Mouse (Mus musculus) heart, postnatal 4 days (tissue): ENCODE results near the gene Antxrl. TPM values are rescaled to one million over a fixed set of nuclear protein-coding genes. Genes with fewer than 3 reads are reported as not detected.

ENCODE experiments used
- DNase-seq: peaks from one replicate; pipeline ENCODE4 v3.0.0; 2021
- total RNA-seq, 2 experiments: library from RNA; stranded (reverse); gene quantifications; 2 replicates each; pipeline ENCODE4 v1.2.3; 2021

Gene Antxrl
- total RNA-seq = not detected

DNA sequence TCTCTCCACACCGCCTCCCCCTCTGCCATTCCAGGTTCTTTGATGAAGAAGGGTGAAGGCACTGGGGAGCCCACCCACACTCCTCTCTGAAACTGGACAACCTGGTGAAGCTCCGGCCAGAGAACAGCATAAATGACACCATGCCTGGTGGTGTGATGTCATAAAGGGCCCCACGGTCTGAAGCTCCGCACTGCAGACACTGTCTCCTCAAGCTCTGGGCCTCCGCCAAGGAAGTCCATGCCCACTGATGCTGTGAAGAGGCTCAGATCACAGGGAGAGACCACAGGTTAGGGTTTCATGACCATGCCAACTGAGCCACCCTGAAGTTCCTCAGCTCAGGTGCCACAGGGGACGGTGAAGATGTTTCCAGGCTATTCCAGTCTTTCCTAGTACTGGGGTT is at the start of gene Antxrl:
Gene Antxrl, plus strand, starts transcription at position 192 of the 400 bp plus-strand sequence.
- no peak for DNase-seq

DNA sequence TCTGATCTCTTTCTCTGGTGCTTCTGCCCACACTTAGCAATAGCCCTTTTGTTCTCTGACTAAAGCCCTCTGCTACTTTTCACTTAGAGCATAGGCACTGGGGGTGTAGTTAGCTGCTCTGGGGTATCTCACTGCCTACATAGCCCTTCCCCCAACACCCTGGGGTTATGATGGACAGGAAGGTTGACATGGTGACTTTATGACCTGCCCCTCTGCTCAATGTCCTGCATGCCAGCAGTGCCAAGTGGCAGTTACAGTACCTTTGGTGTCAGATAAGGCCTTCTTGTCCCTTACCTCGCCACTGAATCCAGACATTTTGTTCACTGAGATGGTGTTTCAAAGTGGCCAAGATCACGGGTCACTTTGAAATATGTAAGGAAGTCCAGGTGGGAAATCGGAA is 37.4 kb upstream of the Antxrl start, which contains the start of gene Gm30083:
Gene Gm30083, minus strand, starts transcription at position 120 of the 400 bp plus-strand sequence.
- DNase-seq = no peak

DNA sequence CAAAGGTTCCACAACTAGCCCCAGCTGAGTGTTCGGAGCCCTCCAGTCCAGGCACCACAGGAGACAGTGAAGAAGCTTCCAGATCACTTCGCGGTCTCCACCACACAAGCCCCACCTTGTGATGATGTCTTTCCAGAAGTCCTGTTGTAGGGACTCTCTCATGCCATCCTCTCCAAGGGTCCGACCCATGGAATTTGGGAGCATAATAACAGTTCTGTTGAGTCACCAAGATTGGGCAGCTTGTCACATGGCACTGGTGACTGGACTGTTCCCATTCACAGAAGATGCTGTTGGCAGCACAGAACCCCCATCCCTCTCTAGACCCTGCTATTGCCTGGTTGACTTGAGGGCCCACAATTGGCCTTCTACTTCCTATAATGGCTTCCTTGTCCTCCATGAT is 36.1 kb upstream of the Antxrl start, which contains the start of gene Gm5460:
Gene Gm5460, plus strand, starts transcription at position 378 of the 400 bp plus-strand sequence.
- DNase-seq = no peak

DNA sequence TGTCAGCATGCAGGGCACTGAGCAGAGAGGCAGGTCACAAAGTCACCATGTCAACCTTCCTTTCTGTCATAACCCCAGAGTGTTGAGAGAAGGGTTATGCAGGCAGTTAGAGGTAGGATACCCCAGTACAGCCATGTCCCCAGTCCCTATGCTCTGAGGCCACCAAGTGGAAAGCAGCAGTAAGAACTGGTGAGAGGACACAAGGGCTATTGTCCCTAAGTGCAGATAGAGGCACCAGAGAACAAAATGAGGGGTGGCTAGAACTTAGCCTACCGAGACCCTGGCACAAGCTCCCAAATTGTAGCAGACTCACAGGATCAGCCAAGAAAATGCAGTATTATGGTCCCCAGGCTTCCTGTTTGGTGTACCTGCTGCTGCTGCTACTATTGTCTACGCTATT is 35.6 kb upstream of the Antxrl start:
- DNase-seq = no peak

DNA sequence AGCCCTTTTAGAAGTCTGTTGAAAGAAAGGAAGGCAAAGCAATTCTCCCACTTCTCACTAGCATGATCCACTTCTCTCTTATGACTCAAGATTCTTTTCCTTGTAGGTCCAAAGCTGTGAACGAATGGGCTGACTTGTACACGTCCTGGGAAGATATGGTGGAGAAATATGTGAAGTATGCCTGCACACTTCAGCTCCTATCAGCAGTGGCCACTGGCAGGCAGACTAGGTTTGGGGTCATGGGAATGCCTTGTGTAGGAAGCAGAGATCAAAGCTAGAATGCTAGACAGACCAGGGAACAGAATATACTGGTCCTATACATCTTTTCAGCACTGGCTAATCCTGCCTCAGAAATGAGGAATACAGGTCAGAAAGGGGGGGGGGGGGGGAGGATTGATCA is 25.8 kb upstream of the Antxrl start:
- DNase-seq = no peak

DNA sequence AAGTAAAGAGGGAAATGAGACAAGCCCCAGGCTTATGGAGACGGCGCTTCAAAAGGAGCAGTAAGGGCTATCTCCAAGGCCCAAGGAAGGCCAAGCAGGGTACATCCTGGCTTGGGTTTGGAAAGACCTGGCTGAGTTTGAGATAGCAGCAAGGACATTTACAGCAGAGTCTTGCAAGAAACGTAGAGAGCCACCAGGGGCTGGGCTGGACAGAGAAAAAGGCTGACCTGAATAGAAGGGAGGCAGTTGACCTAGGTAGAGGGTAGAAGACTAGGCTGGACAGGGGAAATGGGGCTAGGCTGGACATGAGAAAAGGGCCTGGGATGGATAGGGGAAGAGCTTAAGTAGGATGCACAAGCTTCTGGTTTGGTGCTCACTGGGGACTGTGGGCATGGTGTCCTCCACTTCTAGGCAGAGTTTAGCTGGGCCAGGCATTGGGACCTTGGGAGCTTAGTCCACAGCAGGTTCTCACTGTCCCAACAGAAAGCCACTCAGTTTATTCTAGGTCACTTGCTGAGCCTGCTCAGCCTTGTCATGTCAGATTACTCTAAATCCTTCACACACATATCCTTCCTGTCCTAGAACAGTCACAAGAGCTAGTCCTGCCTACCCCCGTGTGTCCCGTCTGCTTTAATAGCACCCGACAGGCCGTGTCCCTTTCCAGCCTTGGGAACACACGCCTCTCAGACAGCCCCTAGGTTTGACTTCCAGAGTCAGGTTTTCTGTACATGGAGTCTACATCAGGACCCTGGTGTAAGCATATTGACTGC is 18.5 kb upstream of the Antxrl start:
- DNase-seq = no peak

DNA sequence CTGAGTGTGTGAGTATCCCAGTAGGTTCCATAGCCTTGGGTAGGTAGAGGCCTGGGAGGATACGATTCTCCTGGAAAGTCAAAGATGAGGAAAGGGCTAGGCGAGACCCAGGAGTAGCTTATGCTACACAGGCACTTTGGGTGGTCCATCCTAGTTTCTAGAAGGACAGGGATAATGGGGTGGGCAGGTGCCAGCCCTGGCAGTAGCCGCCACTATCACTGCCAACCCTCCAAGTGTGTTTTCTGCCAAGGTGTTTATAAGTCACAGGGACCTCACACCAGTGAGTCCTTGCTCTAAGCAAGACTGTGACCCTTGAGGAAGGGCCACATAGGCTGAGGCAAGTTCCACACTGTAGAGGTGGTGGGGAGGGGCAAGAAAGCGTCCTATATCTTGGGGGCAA is 11.3 kb upstream of the Antxrl start:
- DNase-seq = no peak

DNA sequence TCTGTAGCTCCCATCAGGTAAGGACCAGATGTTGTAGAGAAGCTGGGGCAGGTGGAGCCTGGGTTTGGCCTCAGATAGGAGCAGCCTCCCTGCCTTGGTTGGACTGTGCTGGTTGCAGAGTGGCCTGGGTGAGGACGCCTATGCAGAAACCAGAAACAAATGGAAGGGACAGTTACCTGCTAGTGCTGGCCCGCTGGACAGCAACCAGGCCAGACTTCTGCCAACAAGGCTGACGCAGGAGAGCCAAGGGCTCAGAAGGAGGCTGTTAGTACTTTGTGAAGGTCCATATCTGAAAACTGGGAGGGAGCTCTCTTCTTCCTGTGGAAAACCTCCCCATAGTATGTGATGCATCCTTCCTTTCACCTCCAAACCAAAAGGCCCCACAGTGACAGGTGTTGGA is 9.2 kb upstream of the Antxrl start:
- no peak for DNase-seq

DNA sequence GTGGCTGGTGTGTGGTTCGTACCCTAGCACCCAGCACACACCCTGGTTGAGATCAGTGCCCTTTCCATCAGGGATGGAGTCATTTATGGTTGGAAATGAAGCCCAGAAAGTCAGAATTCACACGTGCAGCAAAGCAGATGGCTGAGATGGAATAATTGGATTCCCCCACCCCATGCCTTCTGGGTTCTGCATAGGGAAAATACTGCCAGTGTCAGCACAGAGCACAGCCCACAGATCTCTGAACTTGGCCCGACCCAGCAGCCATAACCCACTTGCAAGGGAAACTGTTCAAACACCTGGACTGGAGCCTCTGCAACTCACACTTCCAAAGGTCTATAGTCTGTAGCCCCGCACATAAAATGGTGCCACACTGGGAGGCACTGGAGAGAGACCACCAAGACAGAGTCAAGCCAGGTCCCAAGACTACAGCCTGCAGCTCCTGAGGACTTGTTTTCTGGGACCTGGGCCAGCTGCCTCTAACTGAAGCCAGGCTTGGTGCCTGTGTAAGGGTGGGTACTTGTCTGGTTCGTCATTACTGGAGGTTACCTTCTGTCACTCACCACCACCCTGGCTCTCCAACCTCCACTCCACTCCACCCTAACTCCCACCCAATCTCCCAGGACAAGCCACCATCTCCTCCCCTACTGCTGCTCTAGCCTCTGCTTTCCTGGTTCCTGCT is 2.3 kb upstream of the Antxrl start:
- no peak for DNase-seq

DNA sequence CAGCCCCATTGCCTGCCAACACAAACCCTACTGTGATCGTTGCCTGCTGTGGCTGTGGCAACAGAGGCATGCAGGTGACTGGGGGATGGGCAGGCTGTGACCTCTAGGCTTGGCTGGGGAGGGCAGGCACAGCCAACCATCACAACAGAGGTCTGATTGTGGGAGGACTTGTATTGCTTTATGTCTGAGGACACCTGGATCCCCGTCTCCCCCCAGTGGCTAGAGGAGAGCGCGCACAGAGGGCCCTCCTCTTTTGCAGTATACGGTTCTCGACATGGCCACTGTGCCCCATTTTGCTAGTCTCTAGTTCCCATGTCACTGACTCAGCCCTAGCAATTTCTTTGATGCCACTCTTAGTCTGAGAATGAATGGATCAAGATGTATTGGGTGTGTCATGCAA is 19.2 kb downstream of the Antxrl start:
- DNase-seq = no peak

DNA sequence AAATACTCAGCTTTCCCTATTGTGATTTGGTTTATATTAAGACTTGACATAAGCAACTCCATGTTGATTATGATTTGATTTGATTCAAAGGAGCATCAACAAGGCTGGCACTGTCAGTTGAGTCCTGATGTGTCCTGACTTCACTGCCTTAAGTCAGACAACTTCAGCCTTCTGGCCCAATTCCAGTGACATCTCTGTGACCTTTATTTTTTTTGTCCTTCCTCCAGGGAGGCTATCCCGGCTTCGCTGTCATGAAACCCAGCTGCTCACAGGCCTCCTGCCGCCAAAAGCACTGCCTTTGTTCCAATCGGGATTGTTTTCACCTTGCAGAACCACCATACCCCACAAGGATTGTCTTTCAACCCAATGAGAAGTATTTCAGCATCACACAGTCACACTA is 22.8 kb downstream of the Antxrl start:
- peak; percentile 14 for DNase-seq

DNA sequence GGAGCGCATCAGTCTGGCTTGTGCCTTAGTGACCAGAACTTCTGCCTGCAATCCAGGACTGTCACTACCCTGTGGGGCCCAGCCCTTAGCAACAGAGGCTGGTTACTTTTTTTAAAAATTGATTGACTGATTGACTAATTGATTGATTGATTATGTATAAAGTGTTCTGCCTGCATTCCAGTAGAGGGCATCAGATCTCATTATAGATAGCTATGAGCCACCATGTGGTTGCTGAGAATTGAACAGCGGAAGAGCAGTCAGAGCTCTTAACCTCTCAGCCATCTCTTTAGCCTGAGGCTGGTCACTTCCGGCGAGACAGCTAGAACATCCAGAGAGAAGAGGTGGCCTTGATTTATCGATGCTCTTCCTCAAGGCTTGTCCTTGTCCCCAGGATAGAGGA is 24.7 kb downstream of the Antxrl start:
- DNase-seq = no peak

DNA sequence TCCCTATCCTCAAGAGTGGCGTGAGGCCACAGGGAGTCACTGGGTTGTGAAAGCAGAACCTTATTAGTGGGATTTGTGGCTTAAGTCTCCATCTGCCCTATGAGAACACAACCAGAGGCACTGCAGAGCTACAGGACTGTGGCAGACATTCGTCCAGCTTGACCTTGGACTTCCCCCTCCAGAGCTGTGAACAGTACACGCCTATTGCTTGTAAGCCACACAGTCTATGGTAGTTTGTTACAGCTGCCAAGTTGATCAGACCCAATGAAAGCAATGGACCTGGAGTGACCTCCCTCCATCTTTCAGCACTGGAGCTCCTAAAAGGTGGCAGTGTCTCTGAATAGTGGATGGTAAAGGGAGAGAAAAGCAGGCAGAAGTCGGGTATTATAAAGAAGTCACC is 25.8 kb downstream of the Antxrl start:
- DNase-seq = no peak

DNA sequence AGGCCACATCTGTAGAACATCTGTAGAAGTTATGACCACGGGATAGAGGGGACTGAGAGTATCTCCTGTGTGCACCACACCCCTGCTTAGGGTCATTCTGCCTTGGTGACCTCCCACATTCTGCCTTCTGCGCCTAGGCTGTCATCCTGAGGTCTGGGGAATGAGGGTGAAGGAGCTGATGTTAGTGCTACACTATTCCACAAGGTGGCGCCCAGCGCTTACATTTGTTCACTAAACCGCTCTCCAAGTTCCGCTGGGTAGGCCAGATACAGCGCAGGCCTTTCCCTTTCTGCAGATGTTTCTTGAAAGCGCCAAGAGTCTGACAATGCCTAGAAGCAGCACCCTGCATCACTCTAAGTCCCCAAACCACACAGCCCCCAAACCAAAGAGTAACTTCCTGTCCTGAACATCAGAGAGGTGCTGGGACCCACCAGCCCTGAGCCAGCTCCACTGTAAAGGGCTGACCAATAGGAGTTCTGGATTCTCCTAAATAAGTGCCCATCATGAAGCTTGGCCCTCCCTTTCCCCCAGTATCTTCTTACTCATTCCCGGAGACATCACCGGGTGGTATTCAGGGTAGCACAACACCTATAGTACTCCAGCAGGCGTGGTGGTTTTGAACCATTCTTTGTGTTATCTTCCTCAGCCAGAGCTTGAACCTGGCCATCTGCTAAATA is 28.0 kb downstream of the Antxrl start:
- peak; percentile 83 for DNase-seq

DNA sequence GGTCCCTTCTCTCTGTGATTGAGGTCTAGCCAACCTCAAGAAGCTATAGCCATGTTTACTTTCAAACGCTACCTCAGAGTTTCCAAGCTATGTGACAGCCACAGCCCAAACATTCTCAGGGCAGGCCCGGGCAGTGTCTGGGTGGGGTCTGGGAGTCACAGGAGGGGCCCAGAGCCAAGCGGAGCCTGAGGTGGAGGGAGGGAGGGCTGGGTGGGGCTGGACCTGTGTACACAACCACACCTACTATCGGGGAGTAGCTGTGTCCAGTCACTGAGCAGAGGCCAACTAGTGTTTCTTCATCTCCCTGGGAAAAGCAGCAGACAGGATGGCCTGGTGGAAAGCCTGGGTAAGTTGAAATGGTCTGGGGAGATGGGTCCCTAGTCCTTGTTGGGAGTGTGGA is 33.2 kb downstream of the Antxrl start, which contains the start of gene Anxa8:
Gene Anxa8, plus strand, starts transcription at position 251 of the 400 bp plus-strand sequence.
- no peak for DNase-seq

DNA sequence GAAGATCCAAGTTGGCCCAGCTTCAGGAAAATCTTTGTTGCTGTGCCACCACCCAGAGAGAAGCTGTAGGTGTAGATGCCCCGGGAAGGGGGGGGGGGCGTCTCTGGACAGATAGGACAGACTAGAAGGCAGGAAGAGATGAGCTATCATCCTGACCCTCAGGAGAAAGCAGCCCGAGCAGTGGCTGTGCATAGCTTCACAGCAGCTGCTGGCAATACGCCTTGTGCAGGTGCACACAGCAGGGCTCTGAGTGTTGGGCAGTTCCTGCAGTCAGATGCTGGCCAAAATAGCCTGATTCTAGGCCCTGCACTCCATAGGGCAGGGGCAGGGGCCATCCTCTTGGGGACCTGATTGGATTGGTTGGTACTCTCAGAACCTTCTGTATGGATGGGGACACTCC is 34.3 kb downstream of the Antxrl start:
- no peak for DNase-seq

DNA sequence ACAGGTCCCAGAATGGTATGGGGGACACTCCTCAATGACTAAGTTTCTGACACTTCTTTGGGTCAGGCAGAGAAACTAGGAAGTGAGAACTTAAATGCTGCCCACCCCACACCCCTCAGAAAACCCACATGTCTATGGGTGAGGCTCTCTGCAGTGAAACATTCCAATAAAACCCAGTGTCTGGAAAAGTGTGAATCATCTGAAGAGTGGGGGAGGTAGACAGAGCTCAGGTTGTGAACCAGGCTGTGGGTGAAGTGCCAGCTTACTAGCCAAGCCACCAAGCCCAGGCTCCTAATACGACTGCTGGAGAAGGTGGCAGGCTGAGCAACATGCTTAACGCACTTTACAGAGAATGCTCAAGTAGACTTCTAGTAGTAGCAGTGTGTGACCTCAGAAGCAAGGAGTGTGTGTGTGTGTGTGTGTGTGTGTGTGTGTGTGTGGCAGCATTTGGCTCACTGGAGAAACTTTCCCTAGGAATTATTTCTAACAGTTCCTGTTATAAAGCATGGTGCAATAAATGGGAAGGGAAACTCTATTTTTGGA is 35.4 kb downstream of the Antxrl start:
- DNase-seq = no peak

DNA sequence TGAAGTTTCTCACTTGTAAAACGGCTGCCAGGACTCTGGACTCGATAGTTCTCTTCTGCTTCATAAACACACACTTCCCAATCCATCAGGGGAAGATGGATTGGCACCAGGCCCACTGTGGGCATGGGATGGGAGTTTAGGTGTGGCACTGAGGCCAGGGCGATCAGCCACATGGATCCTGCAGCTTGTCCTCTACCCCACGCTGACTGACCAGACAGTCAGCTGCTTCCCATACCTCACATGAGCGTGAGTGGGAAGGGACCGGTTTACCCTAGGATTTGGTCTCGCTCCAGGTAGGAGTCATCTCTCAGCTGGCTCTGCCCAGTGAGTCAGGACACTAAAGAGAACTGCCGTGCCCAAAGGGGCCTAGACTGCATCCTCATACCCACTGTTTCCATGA is 37.3 kb downstream of the Antxrl start:
- no peak for DNase-seq

DNA sequence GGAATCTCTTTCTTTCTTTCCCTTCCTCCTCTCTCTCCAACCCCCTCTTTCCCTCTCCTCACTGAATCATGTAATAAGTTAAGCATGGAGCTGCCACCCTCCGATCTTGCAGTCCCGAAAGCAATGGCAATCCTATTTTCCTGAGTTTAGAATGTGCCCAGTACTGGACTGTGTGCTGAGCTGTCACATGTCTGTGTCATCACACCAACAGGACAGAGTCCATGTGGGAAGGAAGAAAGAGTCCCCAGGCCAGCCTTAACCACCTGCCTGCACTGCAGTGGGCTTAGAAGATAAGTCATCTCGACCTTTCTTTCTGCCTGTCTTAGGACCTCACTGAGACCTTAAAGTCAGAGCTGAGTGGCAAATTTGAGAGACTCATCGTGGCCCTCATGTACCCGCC is 39.0 kb downstream of the Antxrl start:
- no peak for DNase-seq

DNA sequence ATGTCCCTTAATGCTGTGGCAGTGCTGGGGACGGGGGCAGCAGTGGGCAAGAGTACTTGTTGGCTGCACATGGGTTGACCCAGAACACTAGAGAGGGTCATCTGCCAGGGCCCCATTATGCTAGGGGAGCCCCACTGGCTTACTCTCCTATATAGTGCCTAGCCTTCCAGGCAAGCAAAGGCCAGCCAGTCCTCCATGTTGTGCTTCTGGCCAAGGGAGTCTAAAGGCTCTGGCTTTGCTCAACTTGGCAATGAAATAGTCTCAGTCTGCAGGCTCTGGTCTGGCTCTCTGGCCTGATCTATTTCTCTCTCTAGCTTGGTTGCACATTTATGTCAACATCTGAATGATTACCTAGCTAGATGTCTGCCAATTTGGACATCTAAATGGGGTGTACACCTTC is 40.3 kb downstream of the Antxrl start:
- DNase-seq = no peak

DNA sequence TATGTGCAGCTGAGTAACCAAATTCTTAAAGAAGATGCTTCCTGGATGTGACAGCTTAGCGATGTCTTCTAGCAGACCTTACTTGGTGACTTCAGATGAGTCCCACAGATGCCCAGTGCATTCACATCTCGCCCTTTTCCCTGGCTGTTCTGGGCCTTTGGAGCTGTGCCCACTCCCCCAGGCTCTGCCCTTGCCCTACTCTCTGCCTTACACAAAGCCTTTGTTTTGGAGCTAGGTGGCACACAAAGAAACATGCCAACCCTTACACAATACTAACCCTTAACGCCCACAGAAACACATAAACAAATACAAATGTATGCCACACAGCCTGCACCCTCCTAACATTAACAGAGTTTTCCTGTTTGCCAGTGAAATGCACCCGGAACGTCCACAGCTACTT is 43.7 kb downstream of the Antxrl start:
- no peak for DNase-seq

DNA sequence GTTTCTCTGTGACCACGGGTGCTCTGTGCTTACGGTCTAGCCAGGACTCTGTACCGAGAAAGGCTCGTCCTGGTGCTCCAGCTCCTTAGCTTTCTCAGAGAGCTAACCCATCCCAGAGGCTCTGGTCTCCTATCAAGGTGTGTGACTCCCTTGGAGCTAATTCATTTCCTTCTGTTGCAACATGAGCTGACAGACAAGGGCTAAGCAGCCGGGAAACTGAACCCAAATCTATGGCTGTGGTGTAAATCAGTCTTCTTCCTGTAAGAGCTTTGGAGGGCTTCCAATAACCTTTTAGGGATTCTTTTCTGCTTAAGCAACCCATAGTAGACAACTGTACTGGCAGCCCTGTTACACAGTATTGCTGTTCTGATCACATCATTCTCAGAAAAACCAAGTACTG is 50.1 kb downstream of the Antxrl start, which contains the start of gene A630023A22Rik:
Gene A630023A22Rik, minus strand, starts transcription at position 154 of the 400 bp plus-strand sequence.
- DNase-seq = no peak

DNA sequence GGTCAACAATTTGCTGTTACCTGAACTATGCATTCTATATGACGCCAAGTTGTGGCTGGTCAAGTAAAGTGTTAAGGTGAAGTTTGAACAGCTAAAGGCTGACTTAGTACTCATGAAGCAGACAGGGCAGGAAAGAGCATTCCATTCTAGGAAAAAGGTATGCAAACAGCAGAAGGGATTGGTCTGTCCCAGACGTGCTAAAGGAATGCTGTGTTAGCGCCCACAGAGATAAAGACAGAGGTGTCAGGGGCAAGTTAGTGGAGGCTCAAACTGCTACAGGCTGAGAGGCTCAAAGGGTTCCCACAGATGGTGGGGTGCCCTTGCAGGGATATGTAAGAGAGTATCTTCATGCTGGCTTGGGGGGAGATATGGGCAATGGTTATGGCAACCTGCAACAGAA is 51.3 kb downstream of the Antxrl start:
- no peak for DNase-seq
